Mouse (Mus musculus): ENCODE data around the gene Yars.

DNA sequence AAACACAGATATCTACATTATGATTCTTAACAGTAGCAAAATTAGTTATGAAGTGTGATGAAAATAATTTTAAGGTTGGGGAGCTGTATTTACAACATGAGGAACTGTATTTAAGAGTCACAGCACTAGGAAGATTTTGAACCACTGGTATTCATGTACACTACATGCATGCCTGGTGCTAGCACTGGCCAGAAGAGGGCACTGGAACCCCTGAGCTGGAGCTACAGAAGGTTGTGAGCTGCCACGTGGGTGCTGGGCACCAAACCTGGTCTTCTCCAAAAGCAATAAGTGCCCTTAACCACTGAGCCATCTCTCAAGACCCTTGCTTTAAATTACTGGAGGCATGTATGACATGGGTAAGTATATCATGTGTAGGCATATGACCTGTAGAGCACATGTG lies 17.0 kb upstream of the Yars start:
- TF ChIP-seq POLR2A (IDR thresholded peaks at IDR 0.05; ENCODE audit: extremely low read depth, insufficient read depth, low read length) (no peak), CTCF (IDR thresholded peaks at IDR 0.05; ENCODE audit: extremely low read depth, insufficient read depth, low read length) (no peak)
